Mouse (Mus musculus) embryonic facial prominence, embryonic 12.5 days (tissue): ENCODE measurements around the gene Ddx55. TPM values are rescaled to one million over a fixed set of nuclear protein-coding genes. Genes with fewer than 3 reads are reported as not detected.
"Not testable (repeated sequence)": the region's sequence is repeated elsewhere in the genome, so short reads cannot be mapped to it uniquely, and the experiment has no call there.

Experiments
- ATAC-seq: fragments of 200-750 bp; cut with Nextera tagmentation; 2 replicates; pipeline ENCODE4 v1.8.0; 2017; ENCODE audit not compliant: insufficient number of reproducible peaks, insufficient read depth, low FRiP score, low TSS enrichment
- H3K27ac ChIP-seq: fragments of 300-500 bp; sonication (generic); 2 replicates; pipeline ENCODE4 v1.5.1; 2016; ENCODE audit warnings: mild to moderate bottlenecking
- H3K27me3 ChIP-seq: fragments of 300-500 bp; sonication (generic); 2 replicates; pipeline ENCODE4 v1.6.1; 2016; ENCODE audit warnings: mild to moderate bottlenecking, moderate library complexity
- H3K36me3 ChIP-seq: fragments of 300-500 bp; sonication (generic); 2 replicates; pipeline ENCODE4 v1.6.1; 2016; ENCODE audit warnings: mild to moderate bottlenecking
- H3K4me1 ChIP-seq: fragments of 300-500 bp; sonication (generic); 2 replicates; pipeline ENCODE4 v1.6.1; 2016
- H3K4me2 ChIP-seq: fragments of 300-500 bp; sonication (generic); replicated peaks from 2 replicates; pipeline ENCODE4 v1.6.1; 2016; ENCODE audit warnings: mild to moderate bottlenecking, moderate library complexity
- H3K4me3 ChIP-seq: fragments of 300-500 bp; sonication (generic); 2 replicates; pipeline ENCODE4 v1.5.1; 2016; ENCODE audit warnings: mild to moderate bottlenecking
- H3K9ac ChIP-seq: fragments of 300-500 bp; sonication (generic); 2 replicates; pipeline ENCODE4 v1.6.1; 2016; ENCODE audit warnings: mild to moderate bottlenecking, moderate library complexity
- H3K9me3 ChIP-seq: fragments of 300-500 bp; sonication (generic); 2 replicates; pipeline ENCODE4 v1.6.1; 2016; ENCODE audit warnings: mild to moderate bottlenecking, moderate library complexity
- WGBS: fragments of 180-500 bp; shearing (Covaris S2); methylation state at CpG from one replicate; pipeline ENCODE4 v1.1.7; 2016; 5-methylcytosine and 5-hydroxymethylcytosine counted together
- polyA plus RNA-seq: library from polyadenylated mRNA; unstranded; fragments of >200 nt; fragmentation: Nextera tagmentation; extraction: Ambion mirVana; gene quantifications from 2 replicates; pipeline ENCODE4 v1.2.1, GENCODE M21; 2016

The Ddx55 gene
- polyA plus RNA-seq, 1 experiment from 2014 or later = 17.4 TPM

GRCm38 (mm10) chr5:124575467-124575866 is 22.8 kb downstream of the Ddx55 start:
- Histone ChIP-seq H3K4me1 (peaks cover 15% of the 10 kb centered on the region), H3K27me3 (no peaks in the 10 kb centered on the region), H3K4me3 (no peak overlapping the region), H3K36me3 (peaks cover 57% of the 10 kb centered on the region), H3K4me2 (no peak overlapping the region), H3K9me3 (no peaks in the 10 kb centered on the region), H3K27ac (no peak overlapping the region), H3K9ac (no peak overlapping the region)
- no peak for ATAC-seq
- 91% methylated on average over 7 of the region's 7 CpGs for WGBS

GRCm38 (mm10) chr5:124578633-124579317 is 26.1 kb downstream of the Ddx55 start, which contains the start of the genes Eif2b1 and Gtf2h3:
Gene Eif2b1 (minus strand): TSS chr5:124579131.
Gene Gtf2h3 (plus strand): TSS chr5:124579140.
- Histone ChIP-seq H3K27ac (0 out of 2 replicates have a peak within 1 kb of the TSS, but pooled peaks have one; percentile 2), H3K4me3 (peak within 1 kb of the TSS; percentile 75), H3K36me3 (peaks cover 40% of the 10 kb centered on the region), H3K9me3 (no peaks in the 10 kb centered on the region), H3K4me2 (peak within 1 kb of the TSS; percentile 85), H3K4me1 (peaks cover 17% of the 10 kb centered on the region), H3K9ac (peak within 1 kb of the TSS; percentile 73), H3K27me3 (no peaks in the 10 kb centered on the region)
- 1% methylated on average over 51 of the region's 51 CpGs for WGBS
- peak; percentile 88 for ATAC-seq

- H3K27me3 ChIP-seq = no peaks in the 10 kb centered on the region
- H3K36me3 ChIP-seq = peaks cover 51% of the 10 kb centered on the region
- 88% methylated on average over 5 of the region's 5 CpGs for WGBS
Measured at GRCm38 (mm10) chr5:124582515-124582914, 29.9 kb downstream of the Ddx55 start.

GRCm38 (mm10) chr5:124592768-124593167 is 40.1 kb downstream of the Ddx55 start:
- Histone ChIP-seq H3K9me3 (no peaks in the 10 kb centered on the region), H3K27ac (no peak overlapping the region), H3K4me3 (no peak overlapping the region), H3K27me3 (no peaks in the 10 kb centered on the region), H3K36me3 (peaks cover 80% of the 10 kb centered on the region), H3K9ac (no peak overlapping the region), H3K4me2 (no peak overlapping the region), H3K4me1 (no peaks in the 10 kb centered on the region)
- WGBS = 94% methylated on average over 3 of the region's 3 CpGs
- ATAC-seq = no peak

More at GRCm38 (mm10) chr5:124582515-124582914, 29.9 kb downstream of the Ddx55 start:
- Histone ChIP-seq H3K9ac (no peak overlapping the region), H3K4me3 (no peak overlapping the region), H3K4me2 (no peak overlapping the region), H3K9me3 (no peaks in the 10 kb centered on the region), H3K4me1 (peaks cover 17% of the 10 kb centered on the region), H3K27ac (no peak overlapping the region)
- no peak for ATAC-seq

- H3K9ac ChIP-seq = peak overlapping the region; percentile 85
- 6% methylated on average over 30 of the region's 30 CpGs for WGBS
- peaks cover 36% of the 10 kb centered on the region for H3K36me3 ChIP-seq
- peak; percentile 97 for ATAC-seq
- peak overlapping the region; percentile 92 for H3K4me3 ChIP-seq
- H3K27me3 ChIP-seq = no peaks in the 10 kb centered on the region
- peaks cover 9% of the 10 kb centered on the region for H3K4me1 ChIP-seq
- peak overlapping the region; percentile 93 for H3K4me2 ChIP-seq
- 0 out of 2 replicates have a peak overlapping the region, but pooled peaks have one; percentile 5 for H3K27ac ChIP-seq
- no peaks in the 10 kb centered on the region for H3K9me3 ChIP-seq
Measured at GRCm38 (mm10) chr5:124598224-124599174, 45.8 kb downstream of the Ddx55 start.

GRCm38 (mm10) chr5:124599726-124600125 is 47.1 kb downstream of the Ddx55 start:
- ATAC-seq, H3K9me3 ChIP-seq, H3K27ac ChIP-seq, H3K4me1 ChIP-seq, H3K9ac ChIP-seq, H3K27me3 ChIP-seq: not testable (repeated sequence)
- WGBS = 62% methylated on average over 8 of the region's 8 CpGs
- H3K4me2 ChIP-seq = peak overlapping the region; percentile 93; the same call in 1 of the 2 replicates
- H3K4me3 ChIP-seq = peak overlapping the region; percentile 92; the same call in 1 of the 2 replicates
- peaks cover 23% of the 10 kb centered on the region for H3K36me3 ChIP-seq

GRCm38 (mm10) chr5:124602349-124602748 is 49.7 kb downstream of the Ddx55 start:
- ATAC-seq = no peak
- H3K4me3 ChIP-seq = no peak overlapping the region
- H3K4me1 ChIP-seq = peaks cover 9% of the 10 kb centered on the region

GRCm38 (mm10) chr5:124604296-124604695 is 51.6 kb downstream of the Ddx55 start:
- no peak overlapping the region for H3K9ac ChIP-seq
- H3K27me3 ChIP-seq = no peaks in the 10 kb centered on the region
- ATAC-seq = no peak
- H3K36me3 ChIP-seq = no peaks in the 10 kb centered on the region
- 80% methylated on average over 4 of the region's 4 CpGs for WGBS
- H3K27ac ChIP-seq = no peak overlapping the region
- no peaks in the 10 kb centered on the region for H3K9me3 ChIP-seq
- no peak overlapping the region for H3K4me2 ChIP-seq
- H3K4me1 ChIP-seq = peaks cover 4% of the 10 kb centered on the region
- H3K4me3 ChIP-seq = no peak overlapping the region

More at GRCm38 (mm10) chr5:124602349-124602748, 49.7 kb downstream of the Ddx55 start:
- no peak overlapping the region for H3K9ac ChIP-seq
- WGBS = 68% methylated on average over 5 of the region's 5 CpGs
- H3K27ac ChIP-seq = no peak overlapping the region
- H3K36me3 ChIP-seq = no peaks in the 10 kb centered on the region
- no peaks in the 10 kb centered on the region for H3K9me3 ChIP-seq
- no peak overlapping the region for H3K4me2 ChIP-seq
- H3K27me3 ChIP-seq = no peaks in the 10 kb centered on the region

- H3K4me3 ChIP-seq = no peak overlapping the region
- H3K27ac ChIP-seq = no peak overlapping the region
- 81% methylated on average over 17 of the region's 17 CpGs for whole genome bisulfite sequencing
- no peaks in the 10 kb centered on the region for H3K9me3 ChIP-seq
- no peak overlapping the region for H3K4me2 ChIP-seq
- H3K4me1 ChIP-seq = no peaks in the 10 kb centered on the region
- H3K27me3 ChIP-seq = no peaks in the 10 kb centered on the region
- H3K36me3 ChIP-seq = no peaks in the 10 kb centered on the region
- no peak overlapping the region for H3K9ac ChIP-seq
- ATAC-seq = no peak
Measured at GRCm38 (mm10) chr5:124605041-124605622, 52.5 kb downstream of the Ddx55 start.

- Histone ChIP-seq H3K4me1 (no peaks in the 10 kb centered on the region), H3K27ac (no peak overlapping the region), H3K4me2 (no peak overlapping the region), H3K36me3 (peaks cover 13% of the 10 kb centered on the region), H3K4me3 (no peak overlapping the region), H3K27me3 (no peaks in the 10 kb centered on the region), H3K9me3 (no peaks in the 10 kb centered on the region), H3K9ac (no peak overlapping the region)
- WGBS = 74% methylated on average over 10 of the region's 10 CpGs
- ATAC-seq = no peak
Measured at GRCm38 (mm10) chr5:124610965-124611364, 58.3 kb downstream of the Ddx55 start.

GRCm38 (mm10) chr5:124614709-124615108 is 62.0 kb downstream of the Ddx55 start:
- Histone ChIP-seq H3K9me3 (no peaks in the 10 kb centered on the region), H3K27me3 (no peaks in the 10 kb centered on the region), H3K27ac (no peak overlapping the region), H3K4me2 (no peak overlapping the region), H3K9ac (no peak overlapping the region), H3K36me3 (peaks cover 18% of the 10 kb centered on the region), H3K4me1 (no peaks in the 10 kb centered on the region), H3K4me3 (no peak overlapping the region)
- no peak for ATAC-seq
- WGBS = 84% methylated on average over 11 of the region's 11 CpGs
